Mouse (Mus musculus) liver, adult 2 months (tissue): Measurements from ENCODE around the gene Sirt1.
"Not testable (repeated sequence)": the region's sequence is repeated elsewhere in the genome, so short reads cannot be mapped to it uniquely, and the experiment has no call there.

Source experiments
- CTCF ChIP-seq: fragments of 200-500 bp; IDR thresholded peaks from 2 replicates; pipeline ENCODE4 v1.5.1; 2011; ENCODE audit warnings: low read depth, low read length, control low read depth
- POLR2A ChIP-seq: fragments of 200-500 bp; IDR thresholded peaks from 2 replicates; pipeline ENCODE4 v1.6.1; 2011; ENCODE audit warnings: low read length, control low read depth; ENCODE audit not compliant: insufficient read depth; ENCODE audit errors: extremely low read depth

GRCm38 (mm10) chr10:63351099-63351498 lies 30.4 kb downstream of the Sirt1 start:
- TF ChIP-seq CTCF, POLR2A: not testable (repeated sequence)
